Mouse (Mus musculus): ENCODE data around the gene Rnf220.

- TF ChIP-seq POLR2A (IDR thresholded peaks at IDR 0.05; ENCODE audit: extremely low read depth, insufficient read depth, low read length) (no peak), CTCF (IDR thresholded peaks at IDR 0.05; ENCODE audit: extremely low read depth, insufficient read depth, low read length) (no peak)
Measured at GRCm38 (mm10) chr4:117477401-117477800, 19.5 kb downstream of the Rnf220 start.

All from cortical plate, adult 2 months (tissue).